Mouse (Mus musculus) ZHBTc4 (cell line): ENCODE measurements around the gene Slc3a1.

Source experiments
- DNase-seq: peaks from one replicate; pipeline ENCODE4 v3.0.0-alpha.2; 2011; ENCODE audit warnings: low read depth, low spot score

Slc3a1 gene

GRCm38 (mm10) chr17:85028093-85028739, at the start of gene Slc3a1:
Gene Slc3a1, plus strand, starts transcription at chr17:85028376.
- no peak for DNase-seq

GRCm38 (mm10) chr17:84981721-84982120, 46.5 kb upstream of the Slc3a1 start:
- DNase-seq = no peak

GRCm38 (mm10) chr17:84982735-84983134, 45.4 kb upstream of the Slc3a1 start:
- no peak for DNase-seq

- no peak for DNase-seq
Observed at GRCm38 (mm10) chr17:84986368-84986767, 41.8 kb upstream of the Slc3a1 start.

- peak; percentile 10 for DNase-seq
Observed at GRCm38 (mm10) chr17:84987834-84988410, 40.3 kb upstream of the Slc3a1 start.

- no peak for DNase-seq
Observed at GRCm38 (mm10) chr17:84988514-84988913, 39.7 kb upstream of the Slc3a1 start.

- DNase-seq = no peak
Observed at GRCm38 (mm10) chr17:84995844-84996243, 32.3 kb upstream of the Slc3a1 start.

GRCm38 (mm10) chr17:84997639-84998038, 30.5 kb upstream of the Slc3a1 start:
- no peak for DNase-seq

- DNase-seq = no peak
Observed at GRCm38 (mm10) chr17:84999636-85000035, 28.5 kb upstream of the Slc3a1 start.

GRCm38 (mm10) chr17:85013485-85013884, 14.7 kb upstream of the Slc3a1 start:
- DNase-seq = no peak

GRCm38 (mm10) chr17:85014632-85015031, 13.5 kb upstream of the Slc3a1 start:
- no peak for DNase-seq

GRCm38 (mm10) chr17:85018344-85018743, 9.8 kb upstream of the Slc3a1 start:
- DNase-seq = no peak

- DNase-seq = peak; percentile 17
Observed at GRCm38 (mm10) chr17:85018794-85019193, 9.4 kb upstream of the Slc3a1 start.

GRCm38 (mm10) chr17:85020343-85020742, 7.8 kb upstream of the Slc3a1 start:
- no peak for DNase-seq

GRCm38 (mm10) chr17:85023247-85024167, 4.7 kb upstream of the Slc3a1 start:
- peak; percentile 85 for DNase-seq

GRCm38 (mm10) chr17:85024237-85024636, 3.9 kb upstream of the Slc3a1 start:
- DNase-seq = no peak

GRCm38 (mm10) chr17:85025151-85025550, 3.0 kb upstream of the Slc3a1 start:
- DNase-seq = no peak

GRCm38 (mm10) chr17:85026436-85026835, 1.7 kb upstream of the Slc3a1 start:
- DNase-seq = no peak

- no peak for DNase-seq
Observed at GRCm38 (mm10) chr17:85027247-85027646, 929 bp upstream of the Slc3a1 start.

GRCm38 (mm10) chr17:85028797-85029196, 621 bp downstream of the Slc3a1 start:
- DNase-seq = no peak

- DNase-seq = no peak
Observed at GRCm38 (mm10) chr17:85030651-85031050, 2.5 kb downstream of the Slc3a1 start.

GRCm38 (mm10) chr17:85033087-85033486, 4.9 kb downstream of the Slc3a1 start:
- no peak for DNase-seq
